Mouse (Mus musculus): ENCODE measurements at regions not wholly inside any gene's neighbourhood (a gene's known extent, or its start where the extent isn't known, plus 50 kb on each side); places are given as distances from the start of the nearest gene placed in this dataset.
"Not testable (repeated sequence)": the region's sequence is repeated elsewhere in the genome, so short reads cannot be mapped to it uniquely, and the experiment has no call there.

- DNase-seq, result no peak
These were observed 82.7 kb downstream of the Pmp22 start for GRCm38 (mm10) chr11:63211501-63211900.

GRCm38 (mm10) chr11:63213043-63213442, 84.3 kb downstream of the Pmp22 start:
- peak; percentile 90 for DNase-seq

- DNase-seq, result no peak
These were observed 85.2 kb downstream of the Pmp22 start for GRCm38 (mm10) chr11:63213901-63214425.

GRCm38 (mm10) chr11:63215993-63216392, 87.2 kb downstream of the Pmp22 start:
- no peak for DNase-seq

- no peak for DNase-seq
These were observed 88.3 kb downstream of the Pmp22 start for GRCm38 (mm10) chr11:63217049-63217448.

GRCm38 (mm10) chr11:63226471-63226870, 97.7 kb downstream of the Pmp22 start:
- DNase-seq, result no peak

GRCm38 (mm10) chr11:63230786-63231185, 102.0 kb downstream of the Pmp22 start:
- DNase-seq, result no peak

- no peak for DNase-seq
These were observed 104.6 kb downstream of the Pmp22 start for GRCm38 (mm10) chr11:63233172-63233966.

GRCm38 (mm10) chr11:63234481-63234880, 105.7 kb downstream of the Pmp22 start:
- no peak for DNase-seq

GRCm38 (mm10) chr11:63238655-63239054, 109.9 kb downstream of the Pmp22 start:
- no peak for DNase-seq

- DNase-seq, result peak; percentile 15
These were observed 115.2 kb downstream of the Pmp22 start for GRCm38 (mm10) chr11:63243906-63244416.

- DNase-seq, result no peak
These were observed 116.3 kb downstream of the Pmp22 start for GRCm38 (mm10) chr11:63245041-63245440.

- DNase-seq, result no peak
These were observed 117.4 kb downstream of the Pmp22 start for GRCm38 (mm10) chr11:63246052-63246661.

- DNase-seq, result no peak
These were observed 123.5 kb downstream of the Pmp22 start for GRCm38 (mm10) chr11:63252012-63252856.

GRCm38 (mm10) chr11:63252968-63253602, 124.3 kb downstream of the Pmp22 start:
- DNase-seq, result no peak

GRCm38 (mm10) chr11:63264432-63265061, 135.8 kb downstream of the Pmp22 start:
- peak; percentile 42 for DNase-seq

- not testable (repeated sequence) for DNase-seq
These were observed 137.5 kb downstream of the Pmp22 start for GRCm38 (mm10) chr11:63266290-63266689.

GRCm38 (mm10) chr11:63276641-63277040, 147.9 kb downstream of the Pmp22 start:
- no peak for DNase-seq

GRCm38 (mm10) chr11:63281839-63282238, 153.1 kb downstream of the Pmp22 start:
- DNase-seq, result no peak

- DNase-seq, result no peak
These were observed 153.8 kb downstream of the Pmp22 start for GRCm38 (mm10) chr11:63282541-63282940.

GRCm38 (mm10) chr11:63286026-63286425, 157.2 kb downstream of the Pmp22 start:
- DNase-seq, result no peak
